8 mouse cellular contexts compared by ENCODE assay signal in the genomic region with DNA sequence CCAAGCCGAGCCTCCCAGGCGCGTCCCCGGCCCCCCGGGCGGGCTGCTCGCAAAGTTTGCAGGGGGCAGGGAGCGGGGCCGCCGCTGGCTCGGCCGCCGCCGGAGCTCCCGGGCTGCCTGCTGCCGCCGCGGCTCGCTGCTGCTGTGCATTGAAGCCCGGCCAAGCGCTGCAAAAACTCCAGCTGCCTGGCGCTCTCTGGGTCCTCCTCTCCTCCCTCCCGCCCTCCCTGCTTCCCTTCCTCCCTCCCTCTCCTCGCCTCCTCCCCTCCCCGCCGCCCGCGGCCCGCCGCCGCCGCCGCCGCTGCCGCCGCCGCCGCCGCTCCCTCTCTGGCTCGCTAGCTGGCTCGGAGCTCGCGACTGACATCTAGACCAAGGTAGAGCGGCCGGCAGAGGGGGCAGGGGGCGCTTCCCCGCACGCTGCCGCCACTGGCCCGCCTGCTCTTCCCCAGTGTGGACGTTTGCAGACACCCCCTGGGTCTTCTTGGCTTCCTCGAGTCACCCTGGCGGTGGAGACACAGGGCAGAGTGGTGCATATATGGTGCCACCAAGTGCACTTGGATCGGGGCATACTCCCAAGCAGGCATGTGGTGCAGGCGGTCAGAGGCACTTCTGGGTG. TPM values are rescaled to one million over a fixed set of nuclear protein-coding genes. Genes with fewer than 3 reads are reported as not detected.
A peak's percentile ranks its signal among the peaks of the same experiment; 100 is the strongest.
DNase-seq lines count a peak whose midpoint lies in the region; ATAC-seq lines count a peak whose summit lies in the region.

Plxna4 (minus strand) TSS at position 137 of the 616 bp plus-strand sequence.

- H3K4me2 ChIP-seq in hindbrain, embryonic 13.5 days: peak within 1 kb of the TSS; percentile 79

- H3K9me3 ChIP-seq in hindbrain, embryonic 13.5 days: no peaks in the 10 kb centered on the region

- peak; percentile 17 for DNase-seq in adipocyte (ENCODE audit: low spot score)
- peak; percentile 61 to 63 for DNase-seq in cerebellum, postnatal 14 days
- peak; percentile 76 to 79 for DNase-seq in frontal cortex, postnatal 36 days (ENCODE audit: low spot score in 2 of 2)
- DNase-seq in left cerebral cortex, adult 11 months (ENCODE audit: low spot score): peak; percentile 58
- DNase-seq in lung, postnatal 14 days: peak; percentile 78
- peak; percentile 72 to 75 for DNase-seq in right cerebral cortex, adult 2 months (ENCODE audit: low spot score in 2 of 2)
- DNase-seq in T-cell, adult 2 months (ENCODE audit: low spot score): no peak

- peak within 1 kb of the TSS; percentile 97 for H3K9ac ChIP-seq in hindbrain, embryonic 13.5 days

- H3K27ac ChIP-seq in hindbrain, embryonic 13.5 days: peak within 1 kb of the TSS; percentile 97

- WGBS in hindbrain, embryonic 13.5 days: under 1% methylated on average over 24 of the region's 55 CpGs

- peaks cover 45% of the 10 kb centered on the region for H3K4me1 ChIP-seq in hindbrain, embryonic 13.5 days (replicated peaks)

- peak within 1 kb of the TSS; percentile 87 for H3K4me3 ChIP-seq in hindbrain, embryonic 13.5 days

- peaks cover 19% of the 10 kb centered on the region for H3K27me3 ChIP-seq in hindbrain, embryonic 13.5 days

- no peaks in the 10 kb centered on the region for H3K36me3 ChIP-seq in hindbrain, embryonic 13.5 days

- ATAC-seq in hindbrain, embryonic 13.5 days (ENCODE audit: low FRiP score): peak; percentile 68

RNA-seq across cellular contexts. Expression of gene Plxna4, which starts in this region (rescaled TPM):
- 15.9 and 16.2 TPM in 2 replicates for polyA plus RNA-seq in hindbrain, embryonic 13.5 days (2015; fragmentation: Nextera tagmentation; extraction: Ambion mirVana)
